Mouse (Mus musculus) liver, embryonic 15.5 days (tissue): ENCODE measurements around the gene Msrb3. TPM values are rescaled to one million over a fixed set of nuclear protein-coding genes. Genes with fewer than 3 reads are reported as not detected.

ENCODE experiments used
- ATAC-seq: fragments of 200-750 bp; cut with Nextera tagmentation; 2 replicates; pipeline ENCODE4 v1.8.0; 2017; ENCODE audit warnings: moderate number of reproducible peaks, mild to moderate bottlenecking, moderate library complexity; ENCODE audit not compliant: insufficient read depth
- H3K27ac ChIP-seq: fragments of 300-500 bp; sonication (generic); replicated peaks from 2 replicates; pipeline ENCODE4 v1.5.1; 2015; ENCODE audit warnings: mild to moderate bottlenecking, inconsistent platforms
- H3K27me3 ChIP-seq: fragments of 300-500 bp; sonication (generic); 2 replicates; pipeline ENCODE4 v1.6.1; 2015; ENCODE audit warnings: mild to moderate bottlenecking, inconsistent platforms
- H3K36me3 ChIP-seq: fragments of 300-500 bp; sonication (generic); replicated peaks from 2 replicates; pipeline ENCODE4 v1.6.1; 2015; ENCODE audit warnings: moderate library complexity, mild to moderate bottlenecking, inconsistent platforms
- H3K4me1 ChIP-seq: fragments of 300-500 bp; sonication (generic); replicated peaks from 2 replicates; pipeline ENCODE4 v1.6.1; 2015; ENCODE audit warnings: inconsistent platforms
- H3K4me2 ChIP-seq: fragments of 300-500 bp; sonication (generic); 2 replicates; pipeline ENCODE4 v1.6.1; 2015; ENCODE audit warnings: moderate library complexity, mild to moderate bottlenecking, inconsistent platforms
- H3K4me3 ChIP-seq: fragments of 300-500 bp; sonication (generic); replicated peaks from 2 replicates; pipeline ENCODE4 v1.5.1; 2015; ENCODE audit warnings: mild to moderate bottlenecking, inconsistent platforms
- H3K9ac ChIP-seq: fragments of 300-500 bp; sonication (generic); 2 replicates; pipeline ENCODE4 v1.6.1; 2015; ENCODE audit warnings: moderate library complexity, mild to moderate bottlenecking, inconsistent platforms
- H3K9me3 ChIP-seq: fragments of 300-500 bp; sonication (generic); replicated peaks from 2 replicates; pipeline ENCODE4 v1.6.1; 2016; ENCODE audit warnings: inconsistent platforms
- WGBS: fragments of 180-500 bp; shearing (Covaris S2); methylation state at CpG from one replicate; pipeline ENCODE4 v1.1.7; 2015; ENCODE audit warnings: mixed read lengths; ENCODE audit not compliant: insufficient replicate concordance; 5-methylcytosine and 5-hydroxymethylcytosine counted together
- polyA plus RNA-seq: library from polyadenylated mRNA; unstranded; fragments of >200 nt; fragmentation: Nextera tagmentation; extraction: Ambion mirVana; gene quantifications from 2 replicates; pipeline ENCODE4 v1.2.1, GENCODE M21; 2015

Msrb3 gene
- polyA plus RNA-seq, 1 experiment from 2014 or later = 1.2 TPM

GRCm38 (mm10) chr10:120876549-120877270 is 22.2 kb downstream of the Msrb3 start:
- Histone ChIP-seq H3K27ac (no peak overlapping the region), H3K4me1 (peaks cover 6% of the 10 kb centered on the region; the same call in 1 of the 2 replicates), H3K4me2 (peak overlapping the region; percentile 44), H3K4me3 (no peak overlapping the region), H3K27me3 (0 out of 2 replicates have a peak, but pooled peaks cover 3% of the 10 kb centered on the region), H3K36me3 (no peaks in the 10 kb centered on the region), H3K9ac (no peak overlapping the region), H3K9me3 (no peaks in the 10 kb centered on the region)
- ATAC-seq = no peak
- 62% methylated on average over 20 of the region's 20 CpGs for WGBS

- WGBS = 14% methylated on average over 26 of the region's 26 CpGs
- no peak overlapping the region for H3K9ac ChIP-seq
- ATAC-seq = peak; percentile 18
- H3K9me3 ChIP-seq = no peaks in the 10 kb centered on the region
- H3K36me3 ChIP-seq = no peaks in the 10 kb centered on the region
- no peak overlapping the region for H3K27ac ChIP-seq
- 0 out of 2 replicates have a peak, but pooled peaks cover 4% of the 10 kb centered on the region for H3K4me1 ChIP-seq
- H3K4me2 ChIP-seq = peak overlapping the region; percentile 44
- H3K27me3 ChIP-seq = no peaks in the 10 kb centered on the region
- H3K4me3 ChIP-seq = 0 out of 2 replicates have a peak overlapping the region, but pooled peaks have one; percentile 4
Observed at GRCm38 (mm10) chr10:120875672-120876463, 23.0 kb downstream of the Msrb3 start.

GRCm38 (mm10) chr10:120874261-120874660 is 24.6 kb downstream of the Msrb3 start:
- Histone ChIP-seq H3K36me3 (no peaks in the 10 kb centered on the region), H3K4me1 (0 out of 2 replicates have a peak, but pooled peaks cover 4% of the 10 kb centered on the region), H3K9me3 (no peaks in the 10 kb centered on the region), H3K4me2 (no peak overlapping the region), H3K4me3 (no peak overlapping the region), H3K27ac (no peak overlapping the region), H3K9ac (no peak overlapping the region), H3K27me3 (no peaks in the 10 kb centered on the region)
- no peak for ATAC-seq
- WGBS = 62% methylated on average over 12 of the region's 12 CpGs

GRCm38 (mm10) chr10:120873646-120874201 is 25.2 kb downstream of the Msrb3 start:
- Histone ChIP-seq H3K4me2 (no peak overlapping the region; the same call in 1 of the 2 replicates), H3K4me3 (no peak overlapping the region), H3K36me3 (no peaks in the 10 kb centered on the region), H3K27ac (no peak overlapping the region), H3K9ac (no peak overlapping the region), H3K9me3 (no peaks in the 10 kb centered on the region), H3K4me1 (0 out of 2 replicates have a peak, but pooled peaks cover 4% of the 10 kb centered on the region), H3K27me3 (no peaks in the 10 kb centered on the region)
- ATAC-seq = no peak
- WGBS = 46% methylated on average over 8 of the region's 8 CpGs

GRCm38 (mm10) chr10:120872483-120872862 is 26.4 kb downstream of the Msrb3 start:
- H3K36me3 ChIP-seq = no peaks in the 10 kb centered on the region
- no peaks in the 10 kb centered on the region for H3K27me3 ChIP-seq
- no peak overlapping the region for H3K4me3 ChIP-seq
- ATAC-seq = no peak
- 6% methylated on average over 13 of the region's 13 CpGs for WGBS
- H3K4me2 ChIP-seq = peak overlapping the region; percentile 48
- 0 out of 2 replicates have a peak, but pooled peaks cover 4% of the 10 kb centered on the region for H3K4me1 ChIP-seq
- no peaks in the 10 kb centered on the region for H3K9me3 ChIP-seq
- H3K27ac ChIP-seq = no peak overlapping the region
- H3K9ac ChIP-seq = no peak overlapping the region

GRCm38 (mm10) chr10:120871630-120872482 is 27.0 kb downstream of the Msrb3 start:
- Histone ChIP-seq H3K4me1 (0 out of 2 replicates have a peak, but pooled peaks cover 4% of the 10 kb centered on the region), H3K4me3 (no peak overlapping the region), H3K9ac (no peak overlapping the region), H3K27me3 (no peaks in the 10 kb centered on the region), H3K36me3 (no peaks in the 10 kb centered on the region), H3K4me2 (peak overlapping the region; percentile 48), H3K9me3 (no peaks in the 10 kb centered on the region), H3K27ac (no peak overlapping the region)
- ATAC-seq = no peak
- 52% methylated on average over 22 of the region's 22 CpGs for WGBS

- Histone ChIP-seq H3K36me3 (no peaks in the 10 kb centered on the region), H3K4me2 (no peak overlapping the region), H3K4me3 (no peak overlapping the region), H3K27me3 (no peaks in the 10 kb centered on the region), H3K27ac (no peak overlapping the region), H3K9ac (no peak overlapping the region), H3K4me1 (0 out of 2 replicates have a peak, but pooled peaks cover 4% of the 10 kb centered on the region), H3K9me3 (no peaks in the 10 kb centered on the region)
- 58% methylated on average over 14 of the region's 14 CpGs for WGBS
- ATAC-seq = no peak
Observed at GRCm38 (mm10) chr10:120871096-120871495, 27.8 kb downstream of the Msrb3 start.

- no peak for ATAC-seq
- 81% methylated on average over 22 of the region's 22 CpGs for WGBS
- H3K9ac ChIP-seq = no peak overlapping the region
- H3K4me2 ChIP-seq = no peak overlapping the region
- 0 out of 2 replicates have a peak, but pooled peaks cover 4% of the 10 kb centered on the region for H3K4me1 ChIP-seq
- H3K27ac ChIP-seq = no peak overlapping the region
- H3K4me3 ChIP-seq = no peak overlapping the region
- no peaks in the 10 kb centered on the region for H3K9me3 ChIP-seq
- no peaks in the 10 kb centered on the region for H3K36me3 ChIP-seq
- H3K27me3 ChIP-seq = no peaks in the 10 kb centered on the region
Observed at GRCm38 (mm10) chr10:120869241-120869775, 29.6 kb downstream of the Msrb3 start.

GRCm38 (mm10) chr10:120864446-120864845 is 34.5 kb downstream of the Msrb3 start:
- Histone ChIP-seq H3K9ac (no peak overlapping the region), H3K4me1 (no peaks in the 10 kb centered on the region), H3K9me3 (no peaks in the 10 kb centered on the region), H3K27ac (no peak overlapping the region), H3K4me3 (no peak overlapping the region), H3K27me3 (no peaks in the 10 kb centered on the region), H3K4me2 (no peak overlapping the region), H3K36me3 (no peaks in the 10 kb centered on the region)
- no peak for ATAC-seq
- 25% methylated on average over 9 of the region's 9 CpGs for WGBS

GRCm38 (mm10) chr10:120861674-120862073 is 37.2 kb downstream of the Msrb3 start:
- no peak overlapping the region for H3K4me3 ChIP-seq
- WGBS = 81% methylated on average over 12 of the region's 12 CpGs

More at GRCm38 (mm10) chr10:120861674-120862073, 37.2 kb downstream of the Msrb3 start:
- ATAC-seq = no peak
- H3K4me2 ChIP-seq = no peak overlapping the region
- H3K9me3 ChIP-seq = no peaks in the 10 kb centered on the region
- H3K4me1 ChIP-seq = peaks cover 4% of the 10 kb centered on the region; the same call in 1 of the 2 replicates
- H3K27ac ChIP-seq = no peak overlapping the region
- no peak overlapping the region for H3K9ac ChIP-seq
- no peaks in the 10 kb centered on the region for H3K36me3 ChIP-seq
- H3K27me3 ChIP-seq = no peaks in the 10 kb centered on the region
